Mouse (Mus musculus) embryo, embryonic 11.5 days (tissue): ENCODE data around the gene Mgrn1.
A peak's percentile ranks its signal among the peaks of the same experiment; 100 is the strongest.

Experiments
- DNase-seq: peaks from one replicate; pipeline ENCODE4 v3.0.0-alpha.2; 2012; ENCODE audit warnings: low read depth, low spot score

Gene Mgrn1

DNA sequence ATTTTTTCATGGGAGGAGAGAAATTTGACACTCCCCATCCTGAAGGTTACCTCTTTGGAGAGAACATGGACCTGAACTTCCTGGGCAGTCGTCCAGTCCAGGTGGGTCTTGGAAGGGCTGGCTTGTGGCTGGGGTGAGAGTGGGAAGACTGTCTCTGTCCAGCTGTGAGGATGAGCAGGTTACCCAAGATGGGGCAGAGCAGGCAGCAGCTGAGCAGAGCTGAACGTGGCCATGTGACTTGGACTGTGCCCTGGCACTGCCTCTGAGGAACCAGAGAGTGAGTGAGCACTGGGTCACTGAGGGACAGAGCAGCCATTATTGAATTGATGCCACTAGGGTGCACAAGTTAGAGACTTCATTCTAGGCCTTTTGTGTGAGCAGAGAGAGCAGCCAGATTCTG lies 21.3 kb downstream of the Mgrn1 start:
- no peak for DNase-seq

DNA sequence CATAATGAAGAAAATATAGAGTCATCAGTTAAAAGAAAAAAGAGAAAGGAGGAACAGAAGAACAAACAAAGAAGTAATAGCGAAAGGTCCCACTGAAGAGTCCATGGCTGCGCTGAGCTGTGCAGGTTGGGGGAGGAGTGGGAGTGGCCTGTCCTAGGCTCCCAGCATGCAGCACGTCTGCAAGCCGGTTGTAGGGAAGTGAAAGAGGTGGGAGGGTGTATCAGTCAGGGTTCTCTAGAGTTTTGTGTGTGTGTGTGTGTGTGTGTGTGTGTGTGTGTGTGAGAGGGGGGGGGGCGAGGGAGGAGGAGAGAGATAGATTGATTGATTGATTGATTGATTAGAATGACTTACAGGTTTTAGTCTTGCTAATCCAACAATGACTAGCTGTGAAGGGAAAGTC lies 21.9 kb downstream of the Mgrn1 start:
- DNase-seq, result no peak

- DNase-seq, result no peak
Measured at GRCm38 (mm10) chr16:4909745-4910144, 23.7 kb downstream of the Mgrn1 start.

GRCm38 (mm10) chr16:4910758-4911157 lies 24.7 kb downstream of the Mgrn1 start:
- no peak for DNase-seq

DNA sequence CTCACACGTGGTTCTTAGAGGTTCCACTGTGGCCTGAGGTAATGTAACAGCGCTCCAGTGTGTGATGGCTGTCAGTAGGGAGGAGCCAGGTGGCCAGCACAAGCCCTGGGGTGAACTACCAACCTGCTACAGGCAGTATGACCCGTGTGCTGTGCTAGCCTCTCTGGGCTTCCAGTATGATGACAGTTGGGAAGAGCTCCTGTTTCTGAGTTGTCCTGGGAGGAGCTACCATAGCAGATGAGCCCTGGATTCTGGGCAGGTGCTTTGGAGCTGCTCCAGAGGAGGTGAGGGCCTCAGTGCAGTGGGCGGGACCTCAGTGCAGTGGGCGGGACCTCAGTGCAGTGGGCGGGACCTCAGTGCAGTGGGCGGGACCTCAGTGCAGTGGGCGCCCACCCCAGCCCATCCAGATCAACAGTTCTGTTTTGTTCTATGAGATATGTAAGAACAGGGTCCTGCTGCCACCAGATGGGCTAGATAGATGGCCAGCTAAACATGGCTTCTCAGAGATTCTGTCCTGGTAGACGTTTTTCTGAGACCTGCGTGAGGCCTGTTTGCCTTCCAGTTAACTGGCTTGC lies 26.1 kb downstream of the Mgrn1 start:
- no peak for DNase-seq

DNA sequence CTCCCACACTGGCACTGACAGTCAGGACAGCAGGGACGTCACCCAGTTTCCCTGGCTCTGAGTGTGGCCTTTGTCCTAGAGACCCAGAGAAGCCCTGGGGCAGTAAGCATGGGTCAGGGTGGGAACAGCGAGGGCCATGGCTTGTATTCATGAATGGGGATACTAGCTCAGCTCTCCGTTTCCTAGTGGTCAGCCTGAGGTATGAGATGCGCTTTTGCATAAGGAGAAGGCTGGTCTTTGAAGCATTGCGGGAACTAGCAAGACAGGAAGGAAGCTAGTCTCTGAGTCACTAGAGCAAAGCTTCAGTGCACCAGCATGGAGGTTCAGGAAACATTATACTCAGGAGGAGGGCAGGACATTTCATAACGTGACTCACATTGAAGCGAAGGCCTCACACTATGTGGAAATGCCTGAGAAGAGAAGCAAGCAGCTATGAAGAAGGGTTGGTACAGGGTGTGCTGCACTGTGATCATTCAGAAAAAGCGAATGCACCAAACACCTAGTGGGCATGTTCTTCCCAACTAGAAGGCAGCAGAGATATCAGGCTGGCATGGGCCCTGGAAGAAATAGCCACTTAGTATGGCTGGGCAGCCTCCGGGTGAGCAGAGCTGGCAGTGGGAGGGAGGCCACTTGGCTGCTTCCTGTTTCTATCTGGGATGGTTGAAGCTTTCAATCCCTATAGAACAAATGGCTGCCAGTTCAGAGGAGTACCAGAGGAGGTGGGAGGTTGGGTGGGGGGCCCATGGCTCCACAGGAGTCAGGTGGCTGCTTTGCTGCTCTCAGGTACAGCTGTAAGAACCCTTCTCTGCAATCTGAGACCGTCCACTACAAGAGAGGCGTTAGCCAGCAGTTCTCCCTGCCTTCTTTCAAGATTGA lies 27.1 kb downstream of the Mgrn1 start:
- no peak for DNase-seq

- peak; percentile 64 for DNase-seq
Measured at GRCm38 (mm10) chr16:4913783-4914735, 28.0 kb downstream of the Mgrn1 start.

DNA sequence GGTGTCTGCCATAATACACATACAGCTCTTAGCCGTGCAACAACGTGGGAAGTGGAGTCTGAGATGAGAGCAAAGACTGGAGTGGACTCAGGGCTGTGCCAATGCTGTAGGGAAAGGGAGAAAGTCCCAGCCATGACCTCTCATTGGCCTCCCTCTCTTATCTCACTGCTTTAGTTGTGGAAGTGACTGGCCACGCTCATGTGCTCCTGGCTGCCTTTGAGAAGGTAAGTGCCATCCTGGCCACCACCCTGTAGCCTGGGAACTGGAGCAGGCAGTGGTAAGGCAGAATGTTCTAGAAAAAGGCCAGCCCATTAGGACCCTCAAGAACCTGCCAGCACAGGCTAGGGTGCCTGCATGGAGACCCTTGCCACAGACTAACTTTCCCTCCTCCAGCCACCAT lies 29.9 kb downstream of the Mgrn1 start:
- no peak for DNase-seq

- DNase-seq, result no peak
Measured at GRCm38 (mm10) chr16:4916608-4917007, 30.6 kb downstream of the Mgrn1 start.

DNA sequence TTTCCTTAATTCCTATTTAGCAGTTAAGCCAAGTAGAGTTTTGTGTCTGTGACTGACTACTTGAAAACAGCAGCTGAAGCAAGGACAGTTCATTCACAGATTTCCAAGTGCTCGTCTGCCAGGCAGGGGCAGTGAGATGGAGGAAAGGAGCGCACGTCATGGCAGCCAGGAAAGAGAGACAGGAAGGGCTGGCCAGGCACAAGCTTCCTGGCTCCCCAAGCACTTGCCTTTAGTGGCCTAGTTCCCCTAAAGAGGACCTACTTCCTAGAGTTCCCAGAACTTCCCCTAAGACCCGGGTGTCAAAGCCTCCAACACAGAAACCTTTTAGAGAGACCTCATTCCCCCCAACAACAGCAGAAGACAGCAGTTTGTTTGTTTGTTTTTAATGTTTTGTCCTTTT lies 34.5 kb downstream of the Mgrn1 start:
- DNase-seq, result no peak

DNA sequence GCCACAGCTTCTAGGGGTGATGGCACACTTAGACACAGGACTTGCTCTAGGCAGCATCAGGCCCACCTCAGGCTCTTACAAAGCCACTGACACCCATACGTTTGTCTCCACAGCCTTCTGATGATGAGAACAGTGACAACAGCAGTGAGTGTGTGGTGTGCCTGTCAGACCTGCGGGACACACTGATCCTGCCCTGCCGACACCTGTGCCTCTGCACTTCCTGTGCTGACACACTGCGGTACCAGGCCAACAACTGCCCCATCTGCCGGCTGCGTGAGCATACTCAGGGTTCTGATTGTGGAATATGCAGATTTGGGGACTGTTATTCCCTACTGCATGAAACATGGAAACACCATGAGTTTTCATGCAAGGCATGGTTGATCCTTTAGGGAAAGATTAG lies 36.4 kb downstream of the Mgrn1 start:
- no peak for DNase-seq

- DNase-seq, result no peak
Measured at GRCm38 (mm10) chr16:4923996-4924395, 37.9 kb downstream of the Mgrn1 start.

GRCm38 (mm10) chr16:4927967-4928366 lies 41.9 kb downstream of the Mgrn1 start:
- no peak for DNase-seq

DNA sequence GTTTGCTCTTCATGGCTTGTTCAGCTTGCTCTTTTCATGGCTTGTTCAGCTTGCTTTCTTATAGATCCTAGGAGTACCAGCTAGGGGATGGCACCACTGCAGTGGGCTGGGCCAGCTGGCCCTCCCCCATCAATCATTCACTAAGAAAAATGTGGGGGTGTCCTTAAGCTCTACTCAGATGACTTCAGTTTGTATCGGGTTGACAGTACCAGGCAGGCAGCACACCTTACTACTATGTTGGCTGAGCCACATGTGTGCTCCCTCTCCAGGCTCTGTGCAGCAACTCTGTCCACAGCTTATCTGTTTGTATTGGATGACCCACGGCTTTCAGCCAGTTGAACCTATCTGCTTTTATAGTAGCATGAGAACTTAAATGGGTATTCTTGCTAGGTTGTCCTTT lies 42.4 kb downstream of the Mgrn1 start:
- no peak for DNase-seq

DNA sequence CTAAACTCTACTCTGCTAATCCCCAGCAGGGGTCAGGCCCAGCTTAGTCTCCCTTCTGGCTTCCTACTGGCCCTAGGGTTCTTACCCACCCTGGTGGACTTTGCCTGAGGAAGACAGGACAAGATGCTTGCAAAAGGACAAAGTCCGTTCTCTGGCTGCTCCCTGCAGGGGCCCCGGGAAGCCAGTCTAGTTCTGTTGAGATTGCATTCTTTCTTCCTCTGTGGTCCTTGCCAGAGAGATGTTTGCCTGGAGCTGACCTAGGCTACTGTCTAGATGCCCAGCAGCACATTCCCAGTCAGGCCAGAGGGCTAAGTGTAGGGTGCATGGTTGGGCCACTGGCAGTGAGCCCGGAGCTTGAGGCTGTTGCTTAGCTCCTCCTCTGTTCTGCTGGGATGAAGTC lies 46.4 kb downstream of the Mgrn1 start:
- DNase-seq, result no peak

- no peak for DNase-seq
Measured at GRCm38 (mm10) chr16:4935430-4935829, 49.4 kb downstream of the Mgrn1 start.

- DNase-seq, result no peak
Measured at GRCm38 (mm10) chr16:4935931-4936703, 50.1 kb downstream of the Mgrn1 start.

GRCm38 (mm10) chr16:4937351-4938190 lies 51.5 kb downstream of the Mgrn1 start:
- DNase-seq, result no peak

DNA sequence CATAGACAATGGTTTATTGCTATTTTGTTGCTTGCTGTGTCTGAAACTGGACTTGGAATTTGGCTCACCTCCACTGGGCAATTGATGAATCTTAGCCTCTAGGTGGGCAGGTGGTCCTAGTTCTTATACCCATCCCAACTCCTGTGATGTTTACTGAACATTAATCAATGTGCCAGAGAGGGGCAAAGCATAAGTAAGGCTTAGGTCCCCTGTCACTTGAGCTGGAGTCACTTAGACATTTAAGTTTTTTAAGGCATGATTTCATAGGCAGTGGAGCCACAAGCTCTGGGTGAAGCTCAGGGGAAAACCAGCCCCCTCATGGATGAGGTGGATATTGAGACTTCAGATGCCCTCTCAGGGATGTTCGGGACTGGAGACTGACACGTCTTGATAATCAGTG lies 52.4 kb downstream of the Mgrn1 start, which contains the start of gene Nudt16l1:
Nudt16l1 (plus strand) TSS at position 301 of the 400 bp plus-strand sequence.
- no peak for DNase-seq

- DNase-seq, result peak; percentile 94
Measured at GRCm38 (mm10) chr16:4938989-4939388, 52.9 kb downstream of the Mgrn1 start.
